24 mouse cellular contexts compared by ENCODE assay signal in genomic region chr16:8673343-8673742, GRCm38 (mm10). TPM values are rescaled to one million over a fixed set of nuclear protein-coding genes. Genes with fewer than 3 reads are reported as not detected.
"Had no signal": no experiment of that assay in that cellular context is flagged by ENCODE, and none has a peak within 500 bp of the region (broad histone marks: within the 10 kb centered on the region; RNA-seq: fewer than 3 reads in every experiment).

No protein-coding gene starts in this region.

- H3K4me3 ChIP-seq: layer of hippocampus, adult 2 months; limb, embryonic 10.5 days; limb, embryonic 13.5 days; lung, embryonic 15.5 days; stomach, embryonic 15.5 days had no signal

- H3K36me3 ChIP-seq: lung, embryonic 15.5 days; neural tube, embryonic 13.5 days; stomach, embryonic 15.5 days had no signal

- H3K4me2 ChIP-seq: lung, embryonic 15.5 days had no signal

- DNase-seq: layer of hippocampus, adult 9-11 months; lung, adult 18-20 months; lung, postnatal 10 days; lung, postnatal 36 days; retina, postnatal 1 day; right cerebral cortex, postnatal 25 days; thymus, postnatal 25 days had no signal

- H3K9me3 ChIP-seq: limb, embryonic 10.5 days; limb, embryonic 13.5 days; lung, embryonic 15.5 days; midbrain, embryonic 12.5 days; neural tube, embryonic 13.5 days; stomach, embryonic 15.5 days had no signal

- H3K9ac ChIP-seq: limb, embryonic 13.5 days; lung, embryonic 15.5 days; midbrain, embryonic 12.5 days; neural tube, embryonic 13.5 days; stomach, embryonic 15.5 days had no signal

- H3K27ac ChIP-seq: kidney, postnatal 0 days; layer of hippocampus, adult 2 months; limb, embryonic 10.5 days; limb, embryonic 13.5 days; lung, embryonic 15.5 days; midbrain, embryonic 12.5 days; neural tube, embryonic 13.5 days; stomach, embryonic 15.5 days had no signal

- ATAC-seq: intestine, postnatal 0 days; midbrain, embryonic 16.5 days had no signal

- H3K27me3 ChIP-seq: lung, embryonic 15.5 days; stomach, embryonic 15.5 days had no signal

RNA-seq across cellular contexts. Expression of gene Gm5767, which starts 7.2 kb away (rescaled TPM):
- total RNA-seq: layer of hippocampus, adult 2 months; layer of hippocampus, postnatal 25 days; left cerebral cortex, adult 18-20 months; left cerebral cortex, postnatal 25 days; monocyte, adult 5-6 weeks; neutrophil, adult 5-6 weeks had no signal
- polyA plus RNA-seq: kidney, embryonic 14.5 days; kidney, postnatal 0 days; limb, embryonic 10.5 days; limb, embryonic 13.5 days; lung, embryonic 15.5 days; midbrain, embryonic 12.5 days; midbrain, embryonic 16.5 days; neural tube, embryonic 13.5 days; stomach, embryonic 15.5 days; thymus, postnatal 0 days had no signal
